Mouse (Mus musculus) adrenal gland, adult 2 months (tissue): Measurements from ENCODE around the gene Olfr651. TPM values are rescaled to one million over a fixed set of nuclear protein-coding genes. Genes with fewer than 3 reads are reported as not detected.

ENCODE experiments used
- DNase-seq: peaks from one replicate; pipeline ENCODE4 v3.0.0; 2021
- long read RNA-seq: library from polyadenylated mRNA; stranded (forward); transcript quantifications from one replicate; pipeline ENCODE4 v2.0.0, GENCODE M21; 2021
- polyA plus RNA-seq: library from polyadenylated mRNA; depleted of rRNA; stranded (reverse); fragments of >200 nt; gene quantifications from 2 replicates; pipeline ENCODE4 v1.2.3, GENCODE M21; 2012; rRNA removed
- total RNA-seq, 2 experiments: library from RNA; stranded (reverse); gene quantifications; 2 replicates each; pipeline ENCODE4 v1.2.3; 2021

The Olfr651 gene
- not detected for total RNA-seq
- not detected in 2 replicates for polyA plus RNA-seq
- long read RNA-seq, result 0 reads

- DNase-seq, result no peak
Measured at GRCm38 (mm10) chr7:104549833-104550232, at the start of gene Olfr651. TSS of gene Olfr651 (plus strand) at chr7:104550133.

- DNase-seq, result peak; percentile 27
Measured at GRCm38 (mm10) chr7:104501186-104501585, 48.7 kb upstream of the Olfr651 start.

DNA sequence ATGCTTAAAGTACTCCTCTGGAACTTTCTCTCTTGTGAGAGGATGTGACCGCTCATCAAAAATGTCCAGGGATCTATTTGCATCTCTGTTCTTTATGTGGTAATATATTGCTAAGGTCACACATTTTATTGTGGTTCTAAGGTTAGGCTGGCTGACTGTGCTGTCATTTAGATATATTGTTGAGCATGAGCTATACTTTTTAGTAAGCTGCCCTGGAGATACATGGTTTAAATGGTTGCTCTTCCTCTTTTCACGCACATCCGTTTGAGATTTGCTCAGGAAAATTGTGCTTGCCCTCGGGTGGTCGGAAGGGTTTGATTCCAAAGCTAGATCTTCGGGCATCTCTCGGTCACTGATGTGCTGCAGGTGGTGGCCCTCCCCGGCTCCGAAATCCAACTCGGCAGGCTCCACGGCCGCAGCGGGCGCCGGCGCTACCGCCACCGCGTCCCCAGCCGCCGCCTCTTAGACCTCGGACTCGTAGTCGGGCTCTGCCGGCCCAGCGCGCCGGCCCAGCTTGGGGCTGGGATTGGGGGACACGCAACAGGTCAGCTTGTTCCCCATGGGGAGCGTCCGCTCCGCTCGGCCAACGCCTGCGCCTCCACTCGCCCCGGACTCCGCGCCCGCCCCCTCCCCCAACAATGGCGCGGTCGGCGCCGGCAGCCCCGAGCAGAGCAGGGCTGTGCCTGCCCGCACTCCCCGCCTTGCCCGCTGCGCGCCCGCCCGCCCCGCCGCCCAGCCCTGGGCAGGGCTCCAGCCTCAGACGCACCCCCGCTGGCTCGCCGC, 48.2 kb upstream of the Olfr651 start:
- DNase-seq, result peak; percentile 80

- peak; percentile 33 for DNase-seq
Measured at GRCm38 (mm10) chr7:104507421-104508065, 42.4 kb upstream of the Olfr651 start, which contains the start of gene Trim30d. TSS of gene Trim30d (minus strand) at chr7:104507849.

DNA sequence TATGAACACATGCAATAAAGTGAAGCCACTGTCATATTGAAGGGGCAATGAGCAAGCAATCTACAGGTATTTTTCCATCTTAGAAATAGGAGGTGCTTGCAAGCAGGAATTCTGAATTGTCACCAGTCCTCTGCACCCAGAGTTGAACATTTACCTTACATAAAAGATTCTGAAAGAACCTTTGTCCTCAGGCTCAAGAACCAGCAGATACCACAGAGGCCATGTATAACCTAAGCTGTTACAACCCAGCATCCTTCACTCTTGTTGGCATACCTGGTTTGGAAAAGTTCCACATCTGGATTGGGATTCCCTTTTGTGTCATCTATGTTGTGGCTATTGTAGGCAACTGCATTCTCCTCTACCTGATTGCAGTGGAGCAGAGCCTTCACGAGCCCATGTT, 2.8 kb downstream of the Olfr651 start:
- no peak for DNase-seq

DNA sequence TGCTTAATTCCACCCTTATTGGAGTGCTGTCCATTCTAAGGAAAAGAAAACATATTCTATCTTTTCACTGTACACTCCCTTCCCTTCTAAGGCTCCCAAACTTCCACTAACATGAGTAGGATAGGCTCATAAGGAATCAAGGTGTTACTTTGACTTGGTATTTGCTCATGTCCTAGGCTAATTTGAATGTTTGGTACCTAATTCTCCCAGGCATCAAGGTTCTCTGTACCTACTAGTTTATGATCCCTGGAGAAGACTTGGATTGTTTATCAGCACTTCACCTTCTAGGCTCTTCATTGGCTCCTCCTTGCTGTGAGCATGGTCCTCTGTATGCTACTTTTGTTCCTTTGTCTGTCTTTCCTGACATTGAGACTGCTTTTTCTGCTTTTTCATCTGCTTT, 10.7 kb downstream of the Olfr651 start, which contains the start of gene Olfr652:
Gene Olfr652, plus strand, starts transcription at position 301 of the 400 bp plus-strand sequence.
- DNase-seq, result no peak

DNA sequence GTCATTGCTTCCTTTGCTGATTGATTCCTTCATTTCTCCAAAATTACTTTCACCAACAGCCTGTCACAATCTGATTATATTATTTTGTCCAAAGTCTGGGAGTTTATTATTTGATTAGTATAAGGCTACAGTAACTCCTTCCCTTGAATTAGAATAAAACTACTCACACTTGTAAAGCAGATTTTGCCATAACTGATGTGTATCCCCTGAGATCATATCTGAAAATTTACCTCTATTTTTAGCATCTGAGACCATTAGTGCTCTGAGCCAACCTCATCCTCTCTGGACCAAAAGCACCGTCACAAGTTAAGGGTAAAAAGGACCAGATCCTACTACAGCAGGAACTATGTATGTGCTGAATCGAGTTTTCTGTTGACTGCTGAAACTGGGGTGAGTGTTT, 27.1 kb downstream of the Olfr651 start, which contains the start of gene Olfr653:
Gene Olfr653, plus strand, starts transcription at position 301 of the 400 bp plus-strand sequence.
- no peak for DNase-seq

- no peak for DNase-seq
Measured at GRCm38 (mm10) chr7:104580846-104581245, 30.9 kb downstream of the Olfr651 start.

DNA sequence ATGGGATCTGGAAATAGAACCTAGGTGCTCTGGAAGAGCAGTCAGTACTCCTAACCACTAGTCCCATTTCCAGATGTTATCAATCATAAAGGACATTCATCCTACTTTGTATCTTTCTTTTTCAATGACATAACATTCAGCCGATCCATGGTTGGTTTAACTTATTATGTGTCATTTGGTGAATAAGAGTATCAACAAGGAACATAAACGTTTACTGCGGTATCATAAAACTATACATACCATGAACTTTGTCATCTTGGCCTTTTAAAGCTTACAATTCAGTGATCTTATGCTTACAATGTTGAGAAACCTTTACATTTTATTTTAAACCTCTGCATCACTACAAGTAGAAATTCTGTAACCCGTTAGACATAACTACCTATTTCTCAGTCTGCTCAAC, 31.5 kb downstream of the Olfr651 start:
- no peak for DNase-seq

DNA sequence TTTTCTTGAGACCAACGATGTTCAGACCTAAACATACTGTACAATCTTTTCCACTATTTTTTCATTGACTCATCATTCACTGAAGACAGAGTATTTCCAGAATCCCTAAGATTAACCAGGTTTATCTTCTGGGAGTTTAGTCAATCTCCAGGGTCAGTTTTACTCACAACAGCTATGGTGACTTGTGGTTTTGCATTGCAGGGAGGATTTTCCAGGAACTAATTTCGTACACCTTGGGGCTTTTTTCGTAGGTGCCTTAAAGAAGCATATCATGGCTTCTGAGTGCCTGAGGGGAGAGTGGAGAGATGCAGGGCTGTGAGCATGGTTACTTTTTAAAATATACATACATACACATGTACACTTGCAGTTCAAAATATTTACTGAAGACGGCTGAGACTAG, 36.8 kb downstream of the Olfr651 start, which contains the start of gene Olfr654:
Gene Olfr654, plus strand, starts transcription at position 301 of the 400 bp plus-strand sequence.
- no peak for DNase-seq

DNA sequence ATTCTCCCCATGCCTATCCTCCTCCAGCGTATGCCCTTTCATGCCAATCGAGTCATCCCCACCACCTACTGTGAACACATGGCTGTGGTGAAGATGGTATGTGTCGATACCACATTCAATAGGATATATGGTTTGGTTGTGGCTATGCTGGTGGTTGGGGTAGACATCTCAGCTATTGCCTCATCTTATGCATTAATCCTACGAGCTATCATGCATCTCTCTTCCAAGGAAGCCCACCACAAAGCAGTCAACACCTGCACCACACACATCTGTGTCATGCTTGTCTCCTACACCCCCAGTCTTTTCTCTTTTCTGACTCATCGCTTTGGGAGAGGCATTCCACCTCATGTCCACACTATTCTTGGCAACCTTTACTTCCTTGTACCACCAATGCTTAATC, 38.3 kb downstream of the Olfr651 start:
- DNase-seq, result no peak

GRCm38 (mm10) chr7:104601679-104602078, 51.7 kb downstream of the Olfr651 start, which contains the start of gene Olfr655:
TSS of gene Olfr655 (minus strand) at chr7:104601779.
- DNase-seq, result no peak

GRCm38 (mm10) chr7:104603173-104603572, 53.2 kb downstream of the Olfr651 start:
- peak; percentile 21 for DNase-seq

Other genes with a start within 250 kb of the Olfr651 start
- gene Trim12a, start 234.7 kb upstream of the Olfr651 start, total RNA-seq, result 10 to 100 TPM in 1 of 2 experiments, 1 to 10 TPM in 1; 9.1 to 12.5 TPM
- 1.4 and 1.7 TPM in 2 replicates for gene Trim12a, start 234.7 kb upstream of the Olfr651 start, polyA plus RNA-seq
- under 1 TPM; 0.38 to 0.46 TPM for gene Trim34b, start 220.7 kb upstream of the Olfr651 start, total RNA-seq
- 0.54 and 1.7 TPM in 2 replicates for gene Trim34b, start 220.7 kb upstream of the Olfr651 start, polyA plus RNA-seq
- 1 to 10 TPM; 9.2 to 9.8 TPM for gene Trim12c, start 196.8 kb upstream of the Olfr651 start, total RNA-seq
- gene Trim12c, start 196.8 kb upstream of the Olfr651 start, polyA plus RNA-seq, result 2.0 and 2.2 TPM in 2 replicates
- under 1 TPM; 0.09 to 0.17 TPM for gene Trim30b, start 180.2 kb upstream of the Olfr651 start, total RNA-seq
- not detected in 2 replicates for gene Trim30b, start 180.2 kb upstream of the Olfr651 start, polyA plus RNA-seq
- gene Trim30c, start 149.3 kb upstream of the Olfr651 start, total RNA-seq, result not detected
- gene Trim30c, start 149.3 kb upstream of the Olfr651 start, polyA plus RNA-seq, result not detected in 2 replicates
- 1 to 10 TPM; 5.1 to 6.6 TPM for gene Trim30a, start 84.9 kb upstream of the Olfr651 start, total RNA-seq
- gene Trim30a, start 84.9 kb upstream of the Olfr651 start, polyA plus RNA-seq, result 2.1 and 2.8 TPM in 2 replicates
- gene Trim30d, start 42.3 kb upstream of the Olfr651 start, total RNA-seq, result 1 to 10 TPM; 5.9 TPM
- 1.8 and 2.4 TPM in 2 replicates for gene Trim30d, start 42.3 kb upstream of the Olfr651 start, polyA plus RNA-seq
- not detected for gene Olfr652, start 10.8 kb downstream of the Olfr651 start, total RNA-seq
- not detected in 2 replicates for gene Olfr652, start 10.8 kb downstream of the Olfr651 start, polyA plus RNA-seq
- not detected for gene Olfr653, start 27.2 kb downstream of the Olfr651 start, total RNA-seq
- not detected in 2 replicates for gene Olfr653, start 27.2 kb downstream of the Olfr651 start, polyA plus RNA-seq
- gene Olfr654, start 36.9 kb downstream of the Olfr651 start, total RNA-seq, result not detected
- not detected in 2 replicates for gene Olfr654, start 36.9 kb downstream of the Olfr651 start, polyA plus RNA-seq
- gene Olfr655, start 51.6 kb downstream of the Olfr651 start, total RNA-seq, result not detected
- gene Olfr655, start 51.6 kb downstream of the Olfr651 start, polyA plus RNA-seq, result not detected in 2 replicates
- not detected for gene Olfr656, start 63.8 kb downstream of the Olfr651 start, total RNA-seq
- gene Olfr656, start 63.8 kb downstream of the Olfr651 start, polyA plus RNA-seq, result not detected in 2 replicates
- gene Olfr657, start 74.7 kb downstream of the Olfr651 start, total RNA-seq, result not detected
- gene Olfr657, start 74.7 kb downstream of the Olfr651 start, polyA plus RNA-seq, result not detected in 2 replicates
- gene Olfr658, start 97.2 kb downstream of the Olfr651 start, total RNA-seq, result not detected
- gene Olfr658, start 97.2 kb downstream of the Olfr651 start, polyA plus RNA-seq, result not detected in 2 replicates
- not detected for gene Olfr659, start 116.6 kb downstream of the Olfr651 start, total RNA-seq
- not detected in 2 replicates for gene Olfr659, start 116.6 kb downstream of the Olfr651 start, polyA plus RNA-seq
- not detected for gene Olfr661, start 136.4 kb downstream of the Olfr651 start, total RNA-seq
- not detected in 2 replicates for gene Olfr661, start 136.4 kb downstream of the Olfr651 start, polyA plus RNA-seq
- not detected for gene Usp17le, start 227.3 kb downstream of the Olfr651 start, total RNA-seq
- gene Usp17le, start 227.3 kb downstream of the Olfr651 start, polyA plus RNA-seq, result not detected in 2 replicates